12 mouse cellular contexts compared by ENCODE assay signal in genomic region chr5:103364791-103365699, GRCm38 (mm10). TPM values are rescaled to one million over a fixed set of nuclear protein-coding genes. Genes with fewer than 3 reads are reported as not detected.
DNase-seq lines count a peak whose midpoint lies in the region; ATAC-seq lines count a peak whose summit lies in the region.
"Had no signal": no experiment of that assay in that cellular context is flagged by ENCODE, and none has a peak within 500 bp of the region (broad histone marks: within the 10 kb centered on the region; RNA-seq: fewer than 3 reads in every experiment).

No protein-coding gene starts in this region.

- H3K27ac ChIP-seq in lung, embryonic 16.5 days (ENCODE audit: low read length), result peak overlapping the region; percentile 78
- H3K27ac ChIP-seq in embryonic facial prominence, embryonic 10.5 days (replicated peaks), result no peak overlapping the region
- H3K27ac ChIP-seq: gastrocnemius, adult 2 months; liver, embryonic 14.5 days had no signal

- peak; percentile 58 for ATAC-seq in lung, embryonic 16.5 days (ENCODE audit: low read depth)

- H3K4me3 ChIP-seq in lung, embryonic 16.5 days (ENCODE audit: low read length), result no peak overlapping the region
- H3K4me3 ChIP-seq in embryonic facial prominence, embryonic 10.5 days, result no peak overlapping the region
- H3K4me3 ChIP-seq: gastrocnemius, adult 2 months had no signal

- no peaks in the 10 kb centered on the region for H3K36me3 ChIP-seq in lung, embryonic 16.5 days (ENCODE audit: control insufficient read depth, insufficient read depth, low read length)
- H3K36me3 ChIP-seq in embryonic facial prominence, embryonic 10.5 days (replicated peaks), result no peaks in the 10 kb centered on the region

- no peaks in the 10 kb centered on the region for H3K9me3 ChIP-seq in lung, embryonic 16.5 days (ENCODE audit: control insufficient read depth, low read length)
- H3K9me3 ChIP-seq in embryonic facial prominence, embryonic 10.5 days, result peaks cover 7% of the 10 kb centered on the region; the same call in 1 of the 2 replicates

- WGBS in lung, embryonic 16.5 days, result 74% methylated on average over 21 of the region's 21 CpGs
- 85% methylated on average over 21 of the region's 21 CpGs for WGBS in embryonic facial prominence, embryonic 10.5 days

- no peaks in the 10 kb centered on the region for H3K27me3 ChIP-seq in lung, embryonic 16.5 days (ENCODE audit: control insufficient read depth, insufficient read depth, low read depth, low read length)
- no peaks in the 10 kb centered on the region; the same call in 1 of the 2 replicates for H3K27me3 ChIP-seq in embryonic facial prominence, embryonic 10.5 days (replicated peaks; ENCODE audit: low read depth, poor library complexity, severe bottlenecking)

- no peak overlapping the region for H3K4me2 ChIP-seq in lung, embryonic 16.5 days (ENCODE audit: low read depth, low read length)

- DNase-seq in urinary bladder, postnatal 14 days (ENCODE audit: low spot score), result peak; percentile 38
- no peak for DNase-seq in urinary bladder, adult 18-20 months (ENCODE audit: low spot score in 2 of 2)
- peak; percentile 81 for DNase-seq in kidney, adult 18-20 months
- no peak for DNase-seq in embryonic facial prominence, embryonic 10.5 days (ENCODE audit: low spot score)
- DNase-seq in liver, result no peak
- DNase-seq in left cerebral cortex, postnatal 36 days (ENCODE audit: low spot score in 2 of 2), result no peak
- DNase-seq: adrenal gland, postnatal 36 days; embryo, embryonic 11 days; gastrocnemius, adult 2 months; right cerebral cortex, postnatal 14 days had no signal

- H3K9ac ChIP-seq in lung, embryonic 16.5 days (ENCODE audit: low read length), result no peak overlapping the region
- H3K9ac ChIP-seq: liver, embryonic 14.5 days had no signal

- intact Hi-C loops in left cerebral cortex, postnatal 36 days (cut with DNase I), result loop anchor here (5.0 kb wide), 1 partner anchor 57 kb away; no protein-coding TSS in a partner anchor

- peaks cover 13% of the 10 kb centered on the region for H3K4me1 ChIP-seq in lung, embryonic 16.5 days (replicated peaks; ENCODE audit: control insufficient read depth, insufficient read depth, low read length)
- H3K4me1 ChIP-seq in embryonic facial prominence, embryonic 10.5 days, result peaks cover 23% of the 10 kb centered on the region

RNA-seq across cellular contexts. Expression of gene Ptpn13, which starts 59.9 kb away (rescaled TPM):
- 14.9 and 15.4 TPM in 2 replicates for polyA plus RNA-seq in lung, embryonic 16.5 days (2015; fragmentation: Nextera tagmentation; extraction: Ambion mirVana)
- 15.6 and 18.8 TPM in 2 replicates for polyA plus RNA-seq in embryonic facial prominence, embryonic 10.5 days (2016; fragmentation: Nextera tagmentation; extraction: Ambion mirVana)
- 10 to 100 TPM in 1 of 2 experiments, 1 to 10 TPM in 1; 8.3 to 11.6 TPM for total RNA-seq in left cerebral cortex, postnatal 36 days (2021)

Comparison
In these comparisons a context has a peak if more than half of its experiments do, and no peak if none do; other contexts are left out.
1. DNase-seq: peak in urinary bladder, postnatal 14 days (single experiment) and kidney, adult 18-20 months (single experiment); none in urinary bladder, adult 18-20 months (0 of 2), embryonic facial prominence, embryonic 10.5 days (single experiment), liver (single experiment) and left cerebral cortex, postnatal 36 days (0 of 2).